Mouse (Mus musculus): ENCODE measurements around the gene Best3.
"Not testable (repeated sequence)": the region's sequence is repeated elsewhere in the genome, so short reads cannot be mapped to it uniquely, and the experiment has no call there.

Gene Best3

DNA sequence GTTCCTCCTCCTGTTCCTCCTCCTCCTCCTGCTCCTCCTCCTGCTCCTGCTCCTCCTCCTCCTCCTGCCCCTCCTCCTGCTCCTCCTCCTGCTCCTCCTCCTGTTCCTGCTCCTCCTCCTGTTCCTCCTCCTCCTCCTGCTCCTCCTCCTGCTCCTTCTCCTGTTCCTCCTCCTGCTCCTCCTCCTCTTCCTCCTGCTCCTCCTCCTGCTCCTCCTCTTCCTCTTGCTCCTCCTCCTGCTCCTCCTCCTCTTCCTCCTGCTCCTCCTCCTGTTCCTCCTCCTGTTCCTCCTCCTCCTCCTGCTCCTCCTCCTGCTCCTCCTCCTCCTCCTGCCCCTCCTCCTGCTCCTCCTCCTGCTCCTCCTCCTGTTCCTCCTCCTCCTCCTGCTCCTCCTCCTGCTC, 39.7 kb downstream of the Best3 start:
- peak; percentile 56 for DNase-seq (ENCODE audit: extremely low read depth, low read depth)

DNA sequence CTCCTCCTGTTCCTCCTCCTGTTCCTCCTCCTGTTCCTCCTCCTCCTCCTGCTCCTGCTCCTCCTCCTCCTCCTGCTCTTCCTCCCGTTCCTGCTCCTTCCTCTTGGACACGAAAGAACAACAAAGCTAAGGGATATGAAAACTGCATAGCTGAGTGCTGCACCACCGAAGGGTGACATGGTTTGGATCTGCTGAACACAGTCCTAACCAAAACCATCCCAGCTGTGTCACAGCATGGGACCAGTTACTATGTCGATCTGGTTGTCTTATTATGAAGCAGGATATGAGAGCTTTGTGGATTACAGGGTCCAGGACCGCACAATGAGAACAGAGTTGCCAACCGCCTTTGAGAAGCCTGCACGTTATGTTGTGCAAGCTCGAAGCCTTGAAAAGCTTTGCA, 40.1 kb downstream of the Best3 start:
- DNase-seq (ENCODE audit: extremely low read depth, low read depth) = peak; percentile 23

DNA sequence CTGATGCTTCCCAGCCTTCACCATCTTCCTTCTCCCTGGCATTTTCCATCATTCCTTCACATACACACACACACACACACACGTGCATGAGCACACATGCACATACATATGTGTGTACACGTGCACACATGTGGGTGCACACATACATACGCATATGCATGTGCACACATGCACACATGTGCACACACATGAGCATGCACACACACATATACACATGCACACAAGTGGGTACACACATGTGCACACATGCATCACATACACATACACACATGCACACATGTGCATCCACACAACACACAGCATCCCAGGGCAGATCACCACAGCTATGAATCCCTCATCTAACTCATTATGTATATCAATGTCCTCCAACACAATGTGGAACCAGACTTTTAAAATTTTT, 45.0 kb downstream of the Best3 start:
- DNase-seq (ENCODE audit: extremely low read depth, low read depth) = no peak

DNA sequence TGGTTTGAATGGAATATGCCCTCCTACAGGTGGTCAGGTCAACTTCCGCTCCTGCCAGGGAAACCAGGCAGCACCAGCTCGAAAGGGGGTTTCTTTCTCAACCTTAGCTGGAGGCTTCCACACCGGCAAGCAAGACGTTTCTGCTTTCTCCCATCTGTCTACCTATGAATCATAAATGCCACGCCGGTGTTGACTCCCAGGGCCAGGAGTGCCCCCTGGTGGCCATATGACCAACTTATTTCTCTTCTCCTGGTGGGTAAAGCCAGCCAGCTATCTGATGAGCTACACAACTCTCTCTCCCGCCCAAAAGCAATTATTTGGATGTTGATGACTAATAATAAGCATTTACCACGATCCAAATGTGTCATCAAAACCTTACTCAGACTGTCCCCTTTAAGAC, 47.7 kb downstream of the Best3 start:
- peak; percentile 60 for DNase-seq (ENCODE audit: extremely low read depth, low read depth)

DNA sequence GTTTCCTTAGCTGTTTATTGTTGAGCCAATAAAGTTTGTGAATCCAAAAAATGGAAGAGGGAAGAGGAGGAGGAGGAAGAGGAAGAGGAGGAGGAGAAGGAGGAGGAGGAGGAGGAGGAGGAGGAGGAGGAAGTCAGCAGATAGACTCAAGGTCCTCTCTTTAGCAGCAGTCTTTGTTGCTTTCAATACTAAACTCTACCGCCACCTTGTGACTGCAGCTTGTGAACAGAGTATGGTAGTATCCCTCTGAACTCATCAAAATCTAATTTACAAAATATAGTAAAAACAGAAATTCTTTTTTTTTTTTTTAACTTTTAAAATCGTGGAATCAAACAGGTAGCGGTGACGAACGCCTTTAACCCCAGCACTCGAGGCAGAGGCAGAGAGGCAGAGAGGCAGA, 54.2 kb downstream of the Best3 start:
- DNase-seq (ENCODE audit: extremely low read depth, low read depth) = peak; percentile 44

DNA sequence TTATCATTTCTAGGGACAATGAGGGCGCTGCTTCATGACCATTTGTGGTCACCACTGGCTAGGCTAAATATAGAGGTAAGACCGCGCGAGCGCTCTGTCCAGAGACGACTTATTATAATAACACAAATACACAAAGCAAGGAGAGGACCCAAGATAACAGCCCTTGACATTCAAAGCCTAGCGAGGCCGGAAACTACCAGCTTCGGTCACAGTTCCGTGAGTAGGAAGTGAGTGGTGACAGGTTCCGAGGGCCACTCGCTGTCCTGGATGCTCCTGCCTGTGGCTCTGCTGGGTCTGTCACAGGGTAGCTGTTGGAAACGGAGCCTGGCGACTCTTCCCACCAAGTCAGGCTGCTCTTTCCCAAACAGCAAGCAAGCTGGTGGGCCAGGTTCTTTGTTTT, 56.2 kb downstream of the Best3 start:
- no peak for DNase-seq (ENCODE audit: extremely low read depth, low read depth)

DNA sequence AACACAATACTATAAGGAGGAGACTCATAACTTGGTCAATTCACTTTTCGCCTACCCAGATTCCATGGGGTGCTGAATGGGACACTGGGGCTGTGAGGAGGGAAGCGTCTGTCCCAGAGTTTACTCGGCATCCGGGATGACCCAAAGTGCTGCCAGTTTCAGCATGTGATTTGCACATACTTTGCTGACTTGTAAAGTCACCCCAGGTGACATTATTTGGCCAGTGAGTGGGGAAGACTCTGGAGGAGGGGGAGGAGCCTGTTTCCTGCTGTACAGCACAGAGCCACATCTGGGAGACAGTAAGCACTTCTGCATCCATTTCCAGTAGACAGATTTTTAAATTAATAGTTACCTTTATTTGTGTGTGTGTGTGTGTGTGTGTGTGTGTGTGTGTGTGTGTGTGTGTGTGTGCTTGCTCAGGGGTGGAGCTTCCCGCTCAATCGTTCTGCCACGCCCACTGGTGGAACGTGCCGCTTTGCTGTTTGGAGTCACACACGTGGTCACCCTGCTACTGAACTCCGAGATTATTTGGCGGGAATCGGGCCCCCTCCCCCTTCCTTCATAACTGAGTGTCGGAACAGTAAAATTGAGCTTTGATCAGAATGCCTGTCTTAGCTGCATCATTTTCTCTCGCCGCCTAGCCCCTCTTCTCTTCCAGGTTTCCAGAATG, 57.5 kb downstream of the Best3 start:
- DNase-seq (ENCODE audit: extremely low read depth, low read depth) = not testable (repeated sequence)

DNA sequence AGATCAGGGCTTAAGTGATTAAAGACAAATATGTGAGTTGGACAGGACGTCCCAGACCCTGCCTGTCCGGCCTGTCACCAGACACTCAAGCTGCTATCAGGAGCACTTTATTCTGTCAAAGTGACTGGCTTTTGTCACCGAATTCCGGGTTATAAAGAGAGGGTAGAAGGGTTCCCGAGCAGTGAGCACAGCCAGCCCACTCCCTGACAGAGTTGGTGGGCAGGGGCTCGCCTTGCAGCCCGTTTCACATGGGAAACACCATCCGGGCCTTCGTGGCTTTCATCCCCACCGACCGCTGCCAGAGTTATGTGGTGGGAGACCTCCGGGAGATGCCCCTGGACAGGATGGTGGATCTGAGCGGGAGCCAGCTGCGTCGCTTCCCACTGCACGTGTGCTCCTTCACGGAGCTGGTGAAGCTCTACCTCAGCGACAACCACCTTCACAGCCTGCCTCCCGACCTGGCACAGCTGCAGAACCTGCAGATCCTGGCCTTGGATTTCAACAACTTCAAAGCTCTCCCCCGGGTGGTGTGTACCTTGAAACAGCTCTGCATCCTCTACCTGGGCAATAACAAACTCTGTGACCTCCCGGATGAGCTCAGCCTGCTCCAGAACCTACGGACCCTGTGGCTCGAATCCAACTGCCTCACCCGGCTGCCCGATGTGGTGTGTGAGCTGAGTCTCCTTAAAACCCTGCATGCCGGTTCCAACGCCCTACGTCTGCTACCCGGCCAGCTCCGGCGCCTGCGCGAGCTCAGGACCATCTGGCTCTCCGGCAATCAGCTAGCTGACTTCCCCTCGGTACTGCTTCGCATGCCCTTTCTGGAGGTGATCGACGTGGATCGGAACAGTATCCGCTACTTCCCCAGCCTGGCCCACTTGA, 59.3 kb downstream of the Best3 start, which contains the start of gene Lrrc10:
Lrrc10 (plus strand) TSS at position 167 of the 882 bp plus-strand sequence.
- no peak for DNase-seq (ENCODE audit: extremely low read depth, low read depth)

DNA sequence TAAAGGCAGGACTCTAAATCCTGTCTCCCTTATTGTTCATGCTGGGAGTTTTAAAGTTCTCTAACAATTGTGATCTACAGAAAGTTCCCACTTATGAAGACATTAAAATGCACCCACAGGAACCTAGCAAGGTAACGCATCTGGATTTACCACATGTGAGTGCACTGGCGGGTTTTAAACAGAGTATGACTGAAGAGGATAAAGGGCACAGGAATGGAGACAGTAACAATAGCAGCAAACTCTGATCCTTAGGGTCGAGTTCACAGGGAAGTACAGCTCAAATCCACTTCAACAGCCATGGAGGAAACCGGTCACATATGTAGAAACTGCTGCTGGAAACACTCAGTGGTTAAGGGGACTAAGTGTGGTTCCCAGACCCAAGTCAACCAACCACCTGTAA, 63.1 kb downstream of the Best3 start:
- no peak for DNase-seq (ENCODE audit: extremely low read depth, low read depth)

DNA sequence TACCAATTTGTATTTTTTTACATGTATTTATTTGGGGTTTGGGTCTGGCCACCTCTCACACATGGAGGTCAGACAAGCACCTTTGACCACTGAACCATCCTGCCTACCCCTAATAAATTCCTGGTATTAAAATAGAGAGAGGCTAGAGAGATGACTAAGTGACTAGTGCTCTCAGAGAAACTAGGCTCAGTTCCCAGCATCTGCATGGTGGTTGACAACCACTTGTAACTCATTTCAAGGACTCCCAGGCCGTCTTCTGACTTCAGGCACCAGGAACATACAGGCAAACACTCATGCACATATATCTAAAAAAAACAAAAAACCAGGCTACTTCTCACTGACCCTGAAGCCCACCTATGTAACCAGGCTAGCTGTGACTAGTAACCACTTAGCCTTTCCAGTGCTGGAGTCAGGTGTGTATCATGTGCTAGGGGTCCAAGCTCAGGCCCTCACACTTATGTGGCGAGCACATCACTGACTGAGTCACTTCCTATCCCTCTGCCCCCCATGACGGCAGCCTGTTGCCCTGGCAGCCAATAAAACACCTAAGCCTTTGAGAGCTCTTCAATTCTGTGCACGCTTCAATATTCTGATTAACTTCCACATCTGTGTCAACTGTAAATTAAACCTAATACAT, 64.0 kb downstream of the Best3 start:
- DNase-seq (ENCODE audit: extremely low read depth, low read depth) = no peak

DNA sequence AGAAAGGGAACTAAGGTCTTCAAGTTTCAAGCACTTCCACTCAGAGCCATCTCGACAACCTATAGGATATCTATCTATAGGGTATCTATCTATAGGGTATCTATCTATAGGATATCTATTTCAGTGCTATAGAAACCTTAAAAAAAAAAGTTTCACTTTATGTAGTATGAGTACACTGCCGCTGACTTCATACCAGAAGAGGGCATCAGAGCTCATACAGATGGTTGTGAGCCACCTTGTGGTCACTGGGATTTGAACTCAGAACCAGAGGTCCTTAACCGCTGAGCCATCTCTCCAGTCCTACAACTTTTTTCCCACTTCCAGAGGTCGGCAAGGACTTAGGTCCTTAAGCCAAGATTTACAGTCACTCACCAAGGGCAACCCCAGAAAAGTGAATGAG, 69.6 kb downstream of the Best3 start:
- DNase-seq (ENCODE audit: extremely low read depth, low read depth) = no peak

DNA sequence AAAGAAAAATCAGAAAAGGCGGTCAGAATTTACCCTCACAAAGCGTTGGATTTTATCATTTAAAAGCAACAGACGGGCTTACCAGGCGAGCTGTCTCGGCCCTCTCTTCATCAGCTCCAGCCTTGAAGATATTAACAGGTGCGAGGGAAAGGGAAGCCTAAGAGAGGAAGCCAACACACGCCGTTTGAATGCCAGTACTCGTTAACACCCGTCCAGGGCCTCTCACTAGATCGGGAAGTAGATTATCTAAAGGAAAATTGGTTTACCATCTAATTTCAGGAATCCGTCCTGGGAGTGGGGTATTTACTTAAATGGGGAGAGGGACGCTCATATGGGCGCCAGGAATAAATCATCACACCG, 76.8 kb downstream of the Best3 start:
- peak; percentile 74 for DNase-seq (ENCODE audit: extremely low read depth, low read depth)

DNA sequence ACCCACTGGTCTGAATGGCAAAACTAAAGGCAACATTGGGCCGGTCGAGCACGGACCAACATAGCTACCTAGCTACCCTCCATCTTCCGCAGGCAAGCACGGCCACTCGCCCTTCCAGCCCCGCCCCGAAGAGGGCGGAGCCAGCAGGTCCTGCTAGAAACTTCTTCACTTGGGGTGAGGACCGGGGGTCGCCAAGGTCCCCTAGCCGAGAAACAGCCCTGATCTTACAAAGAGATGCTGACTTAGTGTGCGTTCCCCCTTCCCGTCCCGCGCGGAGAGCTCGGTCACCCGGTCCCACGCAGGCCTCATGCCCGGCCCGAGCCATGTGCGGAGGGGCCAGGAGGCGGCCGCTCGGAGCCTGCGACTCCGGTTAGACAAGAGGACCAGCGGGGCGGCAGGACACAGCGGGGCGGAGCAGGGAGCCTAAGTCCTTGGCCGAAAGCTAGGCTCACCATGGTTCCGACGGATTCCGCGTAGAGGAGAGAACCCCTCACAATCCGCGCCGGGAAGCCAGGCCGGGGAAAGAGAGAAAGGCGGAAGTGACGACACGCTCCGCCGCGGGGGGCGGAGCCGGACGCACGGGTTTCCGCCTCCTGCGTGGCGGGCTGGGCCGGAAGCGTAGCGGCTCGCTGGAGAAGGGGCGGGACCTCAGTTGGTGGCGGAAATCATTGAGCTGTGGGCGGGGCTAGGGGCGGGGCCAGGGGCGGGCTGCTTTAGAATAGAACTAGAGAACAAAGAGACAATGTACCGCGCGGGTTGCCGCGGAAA, 77.3 kb downstream of the Best3 start, which contains the start of gene Cct2:
Cct2 (minus strand) TSS at position 561 of the 768 bp plus-strand sequence.
- peak; percentile 74 for DNase-seq (ENCODE audit: extremely low read depth, low read depth)

DNA sequence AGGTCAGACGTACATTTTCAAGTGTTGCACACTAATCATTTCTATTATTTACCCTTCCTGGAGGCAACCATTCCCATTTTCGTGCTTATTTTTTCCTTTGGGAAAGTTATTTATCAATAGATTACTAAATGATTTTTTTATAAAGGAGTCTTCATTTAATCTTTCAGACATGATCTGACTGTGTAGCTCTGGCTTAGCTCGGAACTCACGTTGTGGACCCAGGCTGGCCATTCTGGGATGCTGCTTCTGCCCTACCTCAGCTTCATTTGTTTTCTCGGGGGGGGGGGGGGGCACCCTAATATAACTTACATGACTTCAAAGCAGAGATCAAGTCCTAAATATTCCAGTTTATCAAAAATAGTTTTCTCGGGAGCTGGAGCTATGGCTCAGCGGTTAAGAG, 78.0 kb downstream of the Best3 start:
- DNase-seq (ENCODE audit: extremely low read depth, low read depth) = no peak

DNA sequence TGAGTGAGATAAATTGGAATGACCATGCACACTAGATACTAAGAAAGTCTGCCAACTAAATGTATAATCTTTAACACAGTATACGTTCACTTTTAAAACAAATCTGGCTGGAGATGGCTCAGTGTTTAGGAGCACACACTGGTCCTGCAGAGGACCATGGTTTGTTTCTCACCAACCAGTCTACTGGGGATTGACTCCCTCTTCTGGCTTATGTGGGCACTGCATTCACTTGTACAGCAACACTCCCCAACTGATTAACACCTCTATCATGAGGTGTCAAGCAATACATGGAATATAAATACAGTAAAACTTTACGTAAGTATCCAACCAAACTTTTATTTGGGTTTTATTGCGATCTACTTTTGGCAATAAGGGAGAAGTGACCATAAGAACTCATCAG, 83.0 kb downstream of the Best3 start:
- DNase-seq (ENCODE audit: extremely low read depth, low read depth) = no peak

DNA sequence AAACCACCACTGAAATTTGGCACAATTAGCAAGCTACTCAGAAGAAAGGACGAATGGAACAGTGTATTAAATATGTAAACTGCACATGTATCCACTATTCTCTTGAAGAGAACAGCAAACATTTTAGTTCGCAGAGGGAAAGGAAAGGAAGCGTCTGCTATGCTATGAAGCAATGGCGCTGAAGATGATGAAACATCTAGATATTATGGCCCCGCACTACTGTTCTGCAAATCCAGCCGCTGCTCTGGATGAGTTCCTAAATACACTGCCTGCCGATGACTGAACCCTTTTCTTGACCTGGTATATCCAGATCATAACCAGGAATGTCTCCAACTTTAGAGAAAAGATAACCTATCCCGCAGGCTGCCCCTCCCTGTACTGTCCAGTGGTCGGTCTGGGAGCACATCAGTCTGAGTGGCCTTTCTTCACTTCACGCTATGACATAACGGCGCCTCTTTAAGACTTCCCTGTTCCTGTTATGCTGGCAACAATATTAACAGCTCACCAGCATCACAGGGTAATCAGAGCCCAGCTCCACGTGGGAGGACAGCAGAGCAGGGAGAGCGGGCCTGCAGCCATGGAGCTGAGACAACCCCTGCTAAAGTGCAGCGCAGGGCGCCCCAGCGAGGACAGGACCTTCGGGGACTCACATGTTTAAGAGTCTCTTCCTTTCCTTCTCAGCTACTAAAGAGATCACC, 86.2 kb downstream of the Best3 start:
- no peak for DNase-seq (ENCODE audit: extremely low read depth, low read depth)

DNA sequence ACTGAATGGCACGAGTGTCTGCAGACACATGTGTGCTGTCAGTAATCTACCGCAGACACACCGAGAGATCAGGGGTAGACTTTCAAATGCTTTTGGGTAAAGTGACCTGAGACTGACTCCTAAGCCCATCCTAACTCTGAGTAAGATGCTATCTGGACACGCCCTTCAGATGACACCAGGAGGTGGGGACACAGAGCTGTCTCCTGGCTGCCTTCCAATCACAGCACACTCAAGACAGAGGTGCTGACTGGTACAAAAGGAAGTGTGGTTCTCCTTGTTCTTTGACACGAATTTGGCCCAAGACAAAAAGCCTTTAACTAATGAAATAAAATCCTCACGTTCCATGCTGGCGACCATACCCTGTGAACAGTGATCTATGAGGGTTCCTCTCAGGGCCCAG, 87.1 kb downstream of the Best3 start:
- no peak for DNase-seq (ENCODE audit: extremely low read depth, low read depth)

All from MEL-GATA-1-ER (cell line).